Mouse (Mus musculus) right cerebral cortex, adult 2 months (tissue): ENCODE measurements at regions not wholly inside any gene's neighbourhood (a gene's known extent, or its start where the extent isn't known, plus 50 kb on each side); places are given as distances from the start of the nearest gene placed in this dataset.
A peak's percentile ranks its signal among the peaks of the same experiment; 100 is the strongest.

Source experiments
- DNase-seq, 2 experiments: peaks; one replicate each; pipeline ENCODE4 v3.0.0; 2021 to 2022; ENCODE audit warnings: low spot score in 2 of 2

DNA sequence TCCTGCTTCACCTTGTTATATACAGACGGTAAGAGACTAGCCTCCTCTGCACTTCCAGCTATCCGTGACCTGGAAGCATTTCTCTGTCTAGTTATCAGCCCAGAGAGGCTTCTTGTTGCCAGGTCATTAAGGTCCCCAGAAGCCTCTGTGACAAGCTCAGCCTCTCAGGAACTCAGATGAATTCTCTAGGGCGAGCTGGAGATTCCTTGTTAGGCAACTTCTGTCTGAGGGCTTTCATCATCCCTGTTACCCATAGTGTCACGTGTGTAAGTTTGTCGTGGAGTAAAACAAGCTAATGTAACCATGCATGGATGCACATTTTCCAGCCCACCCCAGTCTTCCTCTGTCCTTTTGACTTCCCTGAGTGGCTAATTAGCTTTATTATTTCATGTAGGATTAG lies 126.3 kb upstream of the Ednra start:
- DNase-seq = no peak

DNA sequence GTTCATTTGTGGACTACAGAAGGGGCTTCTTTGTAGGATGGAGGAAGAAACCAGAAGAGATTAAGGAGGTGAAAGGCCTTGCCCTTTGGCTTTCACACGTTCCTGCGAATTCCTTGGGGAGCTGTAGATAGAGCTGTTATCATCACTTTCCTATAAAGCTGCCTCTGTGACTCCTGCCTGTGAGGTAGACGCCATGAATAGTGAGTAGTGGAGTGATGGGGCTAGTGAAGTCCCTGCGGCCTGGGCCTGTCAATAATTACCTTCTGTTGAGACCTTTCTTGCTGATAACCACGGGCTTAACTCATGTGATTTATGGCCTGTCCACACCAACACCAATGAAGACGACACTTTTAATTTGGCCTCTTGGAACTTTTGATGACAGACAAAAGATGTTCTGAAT lies 146.0 kb upstream of the Ednra start:
- DNase-seq = no peak

DNA sequence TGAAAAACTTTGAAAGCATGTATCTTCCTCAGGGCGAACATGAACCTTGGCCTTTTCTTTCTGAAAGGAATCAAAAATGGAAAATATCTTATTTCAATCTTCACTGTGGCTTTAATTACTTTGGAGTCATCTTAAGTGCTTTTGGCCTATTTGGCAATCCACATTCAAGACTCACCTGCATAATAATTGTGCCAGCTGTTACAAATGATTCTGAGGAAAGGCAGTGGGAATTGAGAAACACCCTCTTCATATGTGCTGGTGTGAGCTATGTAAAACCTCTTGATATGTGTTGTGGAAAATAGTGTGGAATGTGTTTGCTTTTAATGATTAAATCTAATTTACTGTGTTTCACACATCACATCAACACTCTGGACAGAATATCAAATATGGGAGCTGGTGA lies 148.5 kb upstream of the Ednra start:
- no peak for DNase-seq

DNA sequence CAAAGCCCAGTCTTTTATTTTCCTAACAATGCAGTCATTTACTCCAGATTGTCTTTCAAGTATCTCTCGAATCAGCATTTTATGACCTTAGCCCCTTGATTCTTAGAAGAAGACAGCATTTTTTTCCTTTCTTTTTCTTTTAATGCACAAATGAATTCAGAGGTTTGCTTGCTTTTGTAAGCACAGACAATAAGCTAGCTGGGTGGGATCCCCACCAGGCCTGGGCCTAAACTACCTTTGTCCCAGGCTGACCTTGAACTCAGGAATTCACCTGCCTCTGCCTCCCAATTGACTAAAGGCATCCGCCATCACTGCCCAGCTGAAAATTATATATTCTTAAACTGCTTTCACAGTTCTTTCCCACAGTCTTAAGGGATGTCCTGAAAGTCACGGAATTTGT lies 195.5 kb upstream of the Ednra start:
- no peak for DNase-seq

DNA sequence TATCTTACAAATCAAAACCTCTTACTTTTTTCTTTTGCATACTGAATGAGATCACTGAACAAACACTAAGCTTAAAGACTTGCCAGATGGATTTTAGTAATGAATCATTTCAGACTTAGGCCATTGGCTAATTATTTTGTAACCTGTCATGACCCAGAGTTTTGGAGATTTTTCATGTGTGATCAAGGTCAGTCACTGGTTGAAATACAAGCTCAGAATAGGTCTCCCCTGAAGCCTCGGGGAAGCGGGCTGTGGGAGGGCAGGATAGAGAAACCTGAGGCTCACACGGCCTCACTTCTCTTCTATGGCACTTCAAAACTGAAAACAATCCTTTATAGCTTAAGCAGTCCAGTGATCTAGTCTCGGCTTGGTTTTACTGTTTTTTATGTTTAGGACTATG lies 197.6 kb upstream of the Ednra start:
- no peak for DNase-seq

DNA sequence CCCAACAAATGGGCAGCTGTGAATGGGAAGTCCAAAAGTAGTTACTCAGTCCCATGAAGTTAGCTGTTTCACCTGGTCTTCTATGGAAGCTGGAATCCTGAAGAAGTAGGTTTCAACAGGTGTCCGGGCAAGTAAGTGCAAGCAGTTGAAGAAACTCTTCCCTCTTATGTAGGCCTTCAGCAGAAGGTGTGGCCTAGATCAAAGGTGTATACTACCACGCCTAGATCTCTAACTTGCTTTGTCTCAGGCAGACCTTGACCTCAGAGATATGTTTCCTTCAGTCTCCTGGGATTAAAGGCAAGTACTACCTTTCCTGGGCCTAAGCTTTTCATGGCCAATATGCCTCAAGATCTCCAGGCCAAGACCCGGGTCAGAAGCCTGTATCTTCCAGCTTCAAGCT lies 223.4 kb upstream of the Ednra start:
- DNase-seq = no peak

DNA sequence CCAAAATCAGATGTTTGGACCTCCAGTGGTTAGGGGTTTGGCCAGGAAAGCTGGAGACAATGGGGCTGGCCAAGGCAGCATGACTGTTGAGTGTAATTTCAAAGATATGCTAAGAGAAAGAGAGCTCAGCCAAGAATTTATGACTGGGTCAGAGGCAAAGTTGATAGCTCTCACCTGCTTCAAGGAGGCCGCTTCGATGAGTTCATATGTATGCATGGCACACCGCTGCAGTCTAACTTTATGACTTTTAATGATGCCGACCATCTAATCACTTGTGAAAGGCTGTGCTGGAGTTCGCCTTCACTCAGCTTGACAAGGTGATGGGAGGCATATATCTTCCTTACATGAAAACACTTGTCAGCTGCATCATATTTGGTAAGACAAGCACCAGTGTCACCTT lies 225.4 kb upstream of the Ednra start:
- no peak for DNase-seq

DNA sequence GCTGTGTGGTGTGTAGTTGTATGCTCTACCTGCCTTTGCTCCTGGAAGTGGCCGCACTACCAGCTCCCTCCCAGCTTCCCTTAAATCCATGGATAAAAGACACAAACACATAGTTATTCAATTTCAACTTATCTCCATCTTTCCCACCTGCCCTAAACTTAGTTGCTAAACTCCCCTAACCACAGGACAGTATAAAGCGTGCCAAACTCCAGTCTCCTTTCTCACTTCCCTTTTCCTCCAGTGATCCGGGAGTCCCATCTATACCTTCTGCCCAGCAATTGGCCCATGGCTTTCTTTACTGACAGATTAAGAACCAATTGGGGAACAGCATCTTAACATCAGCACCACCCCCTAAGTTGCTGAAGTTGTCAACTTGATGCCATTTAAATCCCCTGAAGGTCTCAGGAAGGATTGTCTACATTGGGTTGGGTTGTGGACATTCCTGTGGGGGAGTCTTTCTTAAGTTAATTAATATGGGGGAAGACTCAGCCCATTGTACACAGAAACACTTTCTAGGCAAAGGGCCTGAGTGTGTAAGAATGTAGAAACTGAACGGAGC lies 234.6 kb upstream of the Ednra start:
- no peak for DNase-seq

DNA sequence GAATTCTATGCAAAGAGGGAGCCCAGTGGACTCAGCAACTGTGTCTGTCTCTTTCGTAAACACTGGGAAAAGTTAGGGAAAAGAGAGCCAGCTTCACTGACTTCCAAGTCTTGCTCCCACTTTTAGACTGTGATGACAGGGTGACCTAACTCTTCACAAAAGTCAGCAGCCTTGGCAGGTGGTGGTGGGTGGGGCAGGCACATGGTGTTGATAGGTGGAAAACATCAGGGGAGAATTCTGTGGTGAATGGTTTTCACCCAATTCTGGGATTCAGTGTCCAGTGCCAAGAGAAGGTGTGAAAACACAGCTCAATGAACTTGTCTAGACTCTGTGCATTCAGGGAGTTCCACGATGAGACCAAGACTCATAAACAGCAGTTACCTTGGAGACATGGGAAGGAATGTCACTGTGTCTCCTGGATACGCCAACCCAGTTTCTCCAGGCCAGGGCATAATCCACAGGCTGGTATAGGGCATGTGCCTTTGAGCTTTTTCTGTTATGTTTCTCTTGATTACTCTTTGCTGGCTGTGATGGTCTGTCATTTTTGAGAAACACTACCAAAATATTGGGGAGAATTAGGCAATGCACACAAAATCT lies 238.9 kb upstream of the Ednra start:
- DNase-seq = no peak

DNA sequence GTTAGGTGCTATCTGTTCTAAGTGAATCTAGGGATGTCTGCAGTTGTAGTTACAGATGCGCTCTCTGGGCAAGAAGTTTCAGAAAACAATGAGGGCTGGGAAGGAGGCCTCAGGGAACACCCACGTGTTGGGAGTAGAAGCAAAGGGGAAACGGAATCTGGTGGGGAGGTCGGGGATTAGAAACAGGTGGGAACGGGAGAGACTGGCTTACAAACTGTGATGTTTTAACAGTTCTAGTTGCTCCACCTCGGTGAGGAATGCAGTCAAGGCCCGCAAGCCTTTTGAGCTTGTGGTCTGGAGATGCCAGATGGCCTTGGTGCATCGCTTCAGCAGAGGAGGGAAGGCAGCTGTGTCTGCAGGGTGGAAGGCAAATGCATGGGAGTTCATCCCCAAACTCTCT lies 242.7 kb upstream of the Ttc29 start:
- DNase-seq = no peak

DNA sequence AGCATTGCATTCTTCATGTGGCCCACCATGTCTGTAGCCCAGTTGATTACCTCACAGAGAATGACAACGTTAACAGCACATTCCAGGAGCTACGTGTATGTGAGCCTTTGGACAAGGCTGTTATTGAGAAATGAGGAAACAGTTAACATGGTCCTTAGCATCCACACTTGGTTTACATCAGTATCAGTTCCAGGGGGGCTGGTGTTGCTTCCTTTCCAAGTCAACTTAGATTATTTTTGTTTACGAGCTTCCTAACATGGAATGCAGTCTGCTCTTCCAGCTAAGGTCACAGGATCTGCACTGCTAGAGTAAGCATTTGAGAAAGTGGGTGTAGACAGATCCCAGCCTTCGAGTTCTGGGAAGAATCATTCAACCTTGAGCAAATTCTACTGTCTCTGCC lies 239.4 kb upstream of the Ttc29 start:
- DNase-seq = no peak

DNA sequence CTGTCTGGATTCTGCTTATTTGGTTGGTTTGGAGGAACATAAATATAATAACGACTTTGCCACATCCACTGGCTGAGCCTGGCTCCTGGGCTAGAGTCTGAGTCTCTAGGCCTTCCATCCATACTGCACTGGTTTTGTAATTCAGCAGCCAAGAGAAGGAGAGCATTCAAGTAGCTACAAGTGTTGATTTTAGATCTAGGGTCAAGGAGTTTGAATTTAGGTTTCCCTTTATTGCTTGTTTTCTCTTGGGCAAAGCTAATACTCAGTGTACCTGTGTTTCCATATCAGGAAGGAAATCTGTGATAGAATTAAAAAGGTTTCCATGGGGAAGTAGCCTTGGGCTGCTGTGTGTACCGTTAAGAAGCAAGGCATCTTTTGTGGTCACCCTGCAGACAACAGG lies 234.0 kb upstream of the Ttc29 start:
- DNase-seq = no peak

DNA sequence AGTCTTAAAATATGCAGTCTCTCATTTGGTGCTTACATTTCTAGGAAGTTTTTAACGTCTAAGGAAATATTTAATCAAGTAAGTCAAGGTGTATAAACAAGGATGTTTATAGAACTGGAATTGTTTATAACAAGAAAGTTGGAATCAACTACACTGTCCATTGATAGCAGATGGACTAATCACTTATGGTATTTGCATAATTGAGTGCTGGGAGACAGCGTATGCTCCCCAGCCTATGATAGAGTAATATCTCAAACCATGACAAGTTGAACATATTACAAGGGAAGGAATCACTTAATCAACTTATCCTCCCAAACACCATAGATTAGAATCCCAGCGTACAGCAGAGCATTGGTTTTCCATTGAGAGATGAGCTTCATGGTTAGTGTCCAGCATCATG lies 232.4 kb upstream of the Ttc29 start:
- no peak for DNase-seq

DNA sequence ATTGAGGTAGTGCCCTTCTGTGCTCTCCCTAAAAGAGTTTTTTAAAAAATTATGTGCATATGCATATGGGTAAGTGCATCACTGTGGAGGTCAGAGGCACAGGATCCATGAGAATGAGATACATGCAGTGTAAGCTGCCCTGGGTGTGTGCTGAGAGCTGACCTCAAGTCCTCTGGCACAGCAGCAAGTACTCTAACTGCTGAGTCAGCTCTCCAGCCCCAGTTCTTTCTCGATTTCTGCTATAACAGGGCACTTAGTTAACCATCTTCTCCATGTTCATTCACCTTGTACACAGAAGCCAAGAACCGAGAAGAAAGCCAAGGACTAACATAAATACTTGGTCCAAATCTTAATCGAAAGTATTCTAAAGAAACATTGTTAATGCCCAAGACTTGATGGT lies 231.1 kb upstream of the Ttc29 start:
- DNase-seq = no peak

DNA sequence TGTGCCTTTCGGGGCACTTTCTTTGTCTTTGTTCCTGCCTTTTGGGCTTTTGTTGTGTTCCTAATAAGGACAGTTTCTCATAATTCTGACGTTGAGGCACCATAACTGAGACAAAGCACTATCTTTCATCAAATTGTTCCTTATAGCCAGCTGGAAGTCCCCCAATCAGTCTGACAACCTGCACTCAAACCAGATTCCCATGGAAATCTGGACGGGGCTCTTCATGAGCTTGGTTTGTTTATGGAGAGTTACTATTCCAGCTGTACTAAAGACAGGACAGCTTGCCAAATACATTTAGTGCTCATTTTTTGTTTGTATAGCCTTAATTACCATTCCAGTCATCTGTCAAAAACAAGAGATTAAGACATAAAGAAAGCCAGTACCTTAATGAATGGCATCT lies 229.6 kb upstream of the Ttc29 start:
- no peak for DNase-seq

DNA sequence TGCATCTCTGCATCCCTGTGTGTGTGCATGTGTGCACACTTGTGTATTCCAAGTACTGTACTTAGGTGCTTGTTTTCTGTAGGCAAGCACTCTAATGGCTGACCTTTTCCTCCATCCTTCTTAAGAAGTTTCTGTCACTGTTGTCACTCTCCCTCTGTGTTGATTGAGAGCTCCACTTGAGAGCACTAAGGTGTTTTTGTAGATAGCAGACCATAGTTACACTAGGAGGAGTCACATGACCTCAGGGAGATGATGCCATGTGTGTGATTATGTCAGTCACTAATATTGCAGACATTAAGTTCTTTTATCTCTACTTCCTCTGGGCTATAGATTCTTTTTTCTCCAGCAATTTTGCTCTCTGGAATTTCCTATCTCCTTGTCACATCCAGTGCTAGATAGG lies 225.9 kb upstream of the Ttc29 start:
- DNase-seq = no peak

DNA sequence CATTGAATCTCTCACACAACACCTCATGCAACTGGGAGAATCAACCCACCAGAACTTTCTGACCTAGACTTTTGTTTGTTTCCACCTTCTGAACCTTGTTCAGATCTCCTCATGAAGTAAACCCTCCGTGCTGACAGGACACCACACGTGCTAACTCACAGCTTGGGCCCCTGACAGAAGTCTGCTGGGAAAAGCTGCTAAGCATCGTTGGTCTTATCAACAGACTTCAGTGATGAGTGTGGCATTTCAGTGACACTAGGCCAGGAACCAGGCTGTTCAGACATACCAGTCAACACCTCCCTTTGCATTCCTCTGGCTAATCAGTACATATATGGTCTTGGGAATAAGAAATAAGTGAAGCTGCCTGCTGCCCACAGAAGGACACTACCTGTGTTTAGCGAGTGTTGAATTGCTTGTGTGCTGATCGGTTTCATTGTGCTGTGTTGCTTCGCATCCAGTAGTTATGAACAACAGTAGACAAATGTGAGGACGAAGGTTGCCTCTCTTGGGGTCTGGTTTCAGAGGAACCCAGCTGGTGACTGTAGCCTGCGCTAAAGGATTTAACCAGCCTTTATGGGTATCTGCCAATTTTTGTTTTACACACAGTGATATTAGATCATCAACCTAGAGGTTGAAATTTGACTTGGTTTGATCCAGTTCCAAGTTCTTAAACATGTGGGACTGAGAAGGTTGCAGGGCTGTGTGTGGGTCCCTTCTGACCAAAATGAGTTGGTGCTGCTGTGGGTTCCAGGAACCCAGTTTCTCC lies 224.6 kb upstream of the Ttc29 start:
- DNase-seq = no peak

DNA sequence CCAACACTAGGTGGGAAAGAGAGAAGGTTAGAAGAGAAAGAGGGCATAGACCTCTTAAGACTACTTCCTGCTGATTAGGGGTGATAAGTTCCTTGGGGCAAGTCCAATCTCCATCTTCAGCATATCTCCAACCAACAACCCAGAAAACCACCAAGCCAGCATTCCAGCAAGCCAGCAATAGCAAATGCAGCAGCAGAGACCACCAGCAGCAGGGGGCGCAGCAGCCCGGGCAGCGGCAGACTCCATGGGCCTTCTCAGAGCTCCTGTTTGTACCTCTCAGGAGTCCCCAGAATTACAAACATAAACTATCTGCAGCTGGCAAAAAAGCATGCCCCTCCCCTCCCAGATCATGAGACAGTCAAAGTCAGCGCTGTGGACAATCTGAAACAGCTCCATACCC lies 222.0 kb upstream of the Ttc29 start:
- no peak for DNase-seq

DNA sequence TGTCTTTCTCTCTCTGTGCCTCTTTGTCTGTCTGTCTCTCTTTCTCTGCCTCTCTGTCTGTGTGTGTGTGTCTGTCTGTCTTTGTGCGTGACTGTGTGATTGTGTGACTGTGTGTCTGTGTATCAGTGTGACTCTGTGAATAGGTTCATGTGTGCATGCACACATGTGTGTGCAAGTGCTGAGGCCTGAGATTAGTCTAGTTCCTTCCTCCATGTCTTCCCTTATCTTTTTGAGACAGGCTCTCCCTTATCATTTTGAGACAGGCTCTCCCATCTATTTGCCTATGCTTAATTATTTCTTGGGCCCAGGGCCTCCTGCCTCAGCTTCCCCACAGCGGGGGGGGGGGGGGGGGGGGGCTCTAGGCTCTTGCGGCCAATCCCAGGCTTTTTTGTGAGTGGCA lies 212.8 kb upstream of the Ttc29 start:
- no peak for DNase-seq

DNA sequence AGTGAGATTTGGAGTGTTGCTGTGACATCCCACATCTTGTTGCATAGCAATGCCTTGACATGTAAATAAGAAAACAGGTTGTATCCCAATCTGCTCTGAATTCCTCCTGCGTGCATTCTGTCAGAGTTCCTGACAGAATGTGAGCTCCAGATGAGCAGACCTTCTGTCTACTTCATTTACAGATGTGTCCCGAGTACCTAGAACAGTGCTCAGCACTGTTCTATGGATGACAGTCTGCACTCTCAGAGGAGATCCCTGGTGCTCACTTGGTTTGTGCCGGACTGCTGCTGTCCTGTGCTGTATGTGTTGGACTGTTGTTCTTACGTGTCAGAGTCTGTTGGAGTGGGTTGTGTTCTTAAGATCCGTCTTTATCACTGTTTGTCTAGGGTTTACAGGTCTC lies 211.4 kb upstream of the Ttc29 start:
- peak in 1 of 2 experiments; percentile 24 for DNase-seq

DNA sequence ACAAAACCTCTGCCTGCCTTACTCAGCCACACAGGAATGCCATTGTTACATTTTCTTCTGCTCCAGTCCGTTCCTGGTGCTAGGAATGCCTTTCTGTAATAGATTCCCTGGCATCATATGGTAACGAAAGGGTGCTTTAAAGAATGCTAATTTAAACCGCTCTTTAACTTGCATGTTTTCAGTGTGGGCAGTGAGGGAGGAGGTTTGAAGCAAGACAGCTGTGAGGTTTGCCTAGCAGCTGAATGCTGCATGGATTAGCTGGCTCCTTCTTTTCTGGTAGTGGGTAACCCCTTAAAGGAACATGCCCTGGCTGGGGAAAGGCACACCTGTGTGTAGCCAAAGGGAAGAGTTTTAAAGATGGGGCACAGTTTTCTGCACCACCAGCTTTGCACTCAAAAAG lies 211.0 kb upstream of the Ttc29 start:
- DNase-seq = peak in 1 of 2 experiments; percentile 39

DNA sequence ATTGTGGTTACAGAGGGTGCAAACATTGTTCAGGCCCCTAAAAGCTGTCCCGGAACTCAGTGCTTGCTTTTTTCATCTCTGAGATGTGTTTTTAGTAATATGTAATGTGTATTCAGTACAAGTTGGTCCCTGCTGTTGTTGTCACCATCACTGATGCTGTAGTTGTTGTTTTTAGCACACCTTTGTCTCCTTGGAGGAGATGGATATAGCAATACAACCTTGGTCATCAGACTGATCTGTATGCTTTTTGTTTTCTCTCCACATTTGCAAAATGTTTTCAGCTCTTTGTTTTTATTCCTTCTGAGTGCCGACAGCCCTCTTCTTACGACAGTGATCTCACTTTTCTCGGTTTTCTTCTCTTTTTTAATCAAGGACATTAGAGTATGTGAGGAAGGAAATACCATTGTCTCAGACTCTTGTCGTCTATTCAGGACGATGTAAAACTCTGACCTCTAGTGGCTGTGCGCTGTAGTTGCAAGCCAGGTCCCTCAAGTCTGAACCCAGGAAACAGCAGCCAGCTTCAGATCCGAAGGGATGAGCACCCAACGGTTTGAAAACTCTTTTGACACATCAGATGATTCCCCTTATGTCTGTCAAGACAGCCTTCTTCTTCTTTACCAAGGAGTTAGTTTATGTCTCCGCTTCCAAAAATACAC lies 209.1 kb upstream of the Ttc29 start:
- DNase-seq = peak; percentile 83 to 85

DNA sequence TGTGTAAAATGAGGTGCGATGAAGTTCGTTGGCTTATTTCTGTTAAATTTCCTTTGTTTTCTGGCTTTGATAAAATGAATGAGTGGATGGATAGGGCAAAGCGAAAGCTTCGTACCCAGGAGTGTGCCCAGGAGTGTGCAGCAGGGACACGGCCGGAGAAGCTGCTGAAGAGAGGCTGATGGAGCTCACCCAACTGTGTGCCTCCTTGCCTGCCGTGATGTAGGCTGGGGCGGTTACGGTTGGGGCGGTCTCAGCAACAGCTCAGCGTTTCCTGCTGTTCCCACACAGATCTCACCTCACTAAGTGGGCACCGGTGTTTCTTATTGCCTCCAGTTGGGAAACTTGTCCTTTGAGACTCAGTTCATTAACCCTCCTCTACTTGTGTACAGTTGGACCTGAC lies 208.2 kb upstream of the Ttc29 start:
- no peak for DNase-seq
